Mouse (Mus musculus): ENCODE data around the gene Fbxl3.
A peak's percentile ranks its signal among the peaks of the same experiment; 100 is the strongest.

The Fbxl3 gene

GRCm38 (mm10) chr14:103099238-103099933 lies at the start of gene Fbxl3:
TSS of gene Fbxl3 (minus strand) at chr14:103099566.
- peak; percentile 92 for DNase-seq

- peak; percentile 37 for DNase-seq
These were observed 32.6 kb upstream of the Fbxl3 start for GRCm38 (mm10) chr14:103131991-103132390.

DNA sequence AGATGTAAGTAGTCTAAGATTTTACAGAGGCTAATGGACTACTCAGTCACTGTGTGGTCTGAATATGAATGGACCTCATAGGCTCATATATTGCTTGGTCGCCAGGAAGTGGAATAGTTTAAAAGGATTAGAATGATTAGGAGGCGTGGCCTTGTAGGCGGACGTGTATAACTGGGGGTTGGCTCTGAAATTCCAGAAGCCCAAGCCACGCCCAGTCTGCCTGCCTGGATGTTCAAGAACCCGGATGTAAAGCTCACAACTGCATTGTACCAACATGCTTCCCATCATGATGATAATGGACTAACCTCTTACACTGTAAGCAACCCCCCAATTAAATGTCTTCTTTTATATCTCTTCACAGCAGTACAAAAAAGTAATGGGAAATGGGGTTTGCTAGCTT lies 26.4 kb upstream of the Fbxl3 start:
- no peak for DNase-seq

DNA sequence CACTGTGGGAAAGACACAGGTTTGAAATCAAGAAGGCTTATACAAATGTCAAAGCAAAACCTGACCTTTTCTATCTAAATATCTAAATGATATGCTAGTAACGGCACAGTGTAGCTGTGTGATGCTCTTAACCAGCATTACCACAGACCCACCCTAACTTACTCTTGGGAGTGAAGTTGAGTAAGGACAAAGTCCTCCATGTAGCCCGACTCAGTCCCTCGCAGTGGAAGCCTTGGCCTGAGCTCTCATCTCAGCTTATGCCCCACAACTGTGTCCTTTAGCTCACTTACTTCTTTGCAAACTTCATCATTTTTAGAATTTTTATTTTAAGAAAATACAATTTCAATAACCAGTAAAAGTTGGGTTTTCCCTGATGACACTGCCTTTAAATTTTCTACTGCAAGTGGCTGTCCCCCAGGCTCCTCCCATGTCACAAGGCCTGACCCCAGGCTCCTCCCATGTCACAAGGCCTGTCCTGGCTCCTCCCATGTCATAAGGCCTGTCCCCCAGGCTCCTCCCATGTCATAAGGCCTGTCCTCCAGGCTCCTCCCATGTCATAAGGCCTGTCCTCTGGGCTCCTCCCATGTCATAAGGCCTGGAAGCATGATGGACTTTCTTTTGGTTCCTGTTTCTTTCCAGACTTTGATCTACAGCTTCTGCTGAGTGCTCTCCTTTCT lies 15.8 kb upstream of the Fbxl3 start:
- peak; percentile 24 for DNase-seq

- no peak for DNase-seq
These were observed 13.4 kb upstream of the Fbxl3 start for GRCm38 (mm10) chr14:103112606-103113363.

GRCm38 (mm10) chr14:103109971-103110370 lies 10.6 kb upstream of the Fbxl3 start:
- DNase-seq = no peak

DNA sequence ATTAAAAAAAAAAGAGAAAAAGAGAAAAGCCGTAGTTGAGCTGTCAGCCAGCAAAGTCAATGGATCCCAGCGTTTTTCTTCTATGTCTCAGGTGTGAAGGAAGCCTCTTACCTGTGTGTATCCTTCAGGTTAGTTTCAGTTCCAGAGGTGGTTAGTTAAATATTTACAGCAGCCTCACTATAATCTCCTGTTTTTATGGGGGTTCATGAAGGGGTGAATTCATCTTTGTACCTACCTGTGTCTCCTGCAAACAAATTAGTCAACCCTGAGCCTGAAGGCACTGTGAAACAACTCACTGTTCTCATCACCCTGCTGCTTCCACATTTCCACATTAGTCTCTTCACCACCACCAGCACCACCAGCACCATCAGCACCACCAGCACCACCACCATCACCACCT lies 6.9 kb upstream of the Fbxl3 start:
- no peak for DNase-seq

GRCm38 (mm10) chr14:103102731-103103335 lies 3.5 kb upstream of the Fbxl3 start:
- no peak for DNase-seq

DNA sequence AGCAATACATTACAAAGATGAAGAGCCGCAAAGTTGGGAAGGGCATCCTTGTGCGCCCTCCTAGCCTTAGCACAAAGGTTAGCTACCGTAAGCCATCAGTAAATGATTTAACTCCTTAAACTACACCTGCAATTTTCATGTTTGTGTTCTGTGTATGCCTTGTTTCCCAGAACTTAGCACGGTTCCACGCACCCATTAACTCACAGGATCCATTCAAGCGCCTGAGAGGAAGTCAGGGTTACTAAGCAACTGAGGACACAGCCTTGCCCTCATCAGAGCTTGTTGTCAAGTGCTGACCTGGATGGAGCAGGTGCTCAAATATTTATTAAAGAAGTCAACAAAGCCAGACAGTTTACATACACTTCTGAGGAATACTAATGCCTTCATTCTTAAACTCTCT lies 2.9 kb upstream of the Fbxl3 start:
- DNase-seq = peak; percentile 53

DNA sequence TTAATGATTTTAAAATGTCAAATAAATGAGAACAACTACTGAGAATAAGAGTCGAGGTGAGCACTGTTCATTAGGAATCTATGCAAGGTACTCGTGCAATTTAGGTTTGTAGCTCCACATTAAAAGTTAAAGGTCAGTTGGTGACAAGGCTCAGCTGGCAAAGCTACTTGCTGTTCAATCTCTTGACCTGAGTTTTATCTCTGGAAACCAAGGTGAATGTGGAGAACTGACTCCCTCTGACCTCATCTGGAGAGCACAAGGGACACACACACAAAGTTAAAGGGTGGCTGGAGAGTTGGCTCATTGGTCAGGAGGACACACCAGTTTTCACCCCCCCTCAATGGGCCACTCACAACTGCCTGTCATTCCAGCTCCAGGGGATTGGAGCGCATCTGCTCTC lies 1.8 kb upstream of the Fbxl3 start:
- peak; percentile 28 for DNase-seq

- no peak for DNase-seq
These were observed 930 bp upstream of the Fbxl3 start for GRCm38 (mm10) chr14:103100296-103100695.

DNA sequence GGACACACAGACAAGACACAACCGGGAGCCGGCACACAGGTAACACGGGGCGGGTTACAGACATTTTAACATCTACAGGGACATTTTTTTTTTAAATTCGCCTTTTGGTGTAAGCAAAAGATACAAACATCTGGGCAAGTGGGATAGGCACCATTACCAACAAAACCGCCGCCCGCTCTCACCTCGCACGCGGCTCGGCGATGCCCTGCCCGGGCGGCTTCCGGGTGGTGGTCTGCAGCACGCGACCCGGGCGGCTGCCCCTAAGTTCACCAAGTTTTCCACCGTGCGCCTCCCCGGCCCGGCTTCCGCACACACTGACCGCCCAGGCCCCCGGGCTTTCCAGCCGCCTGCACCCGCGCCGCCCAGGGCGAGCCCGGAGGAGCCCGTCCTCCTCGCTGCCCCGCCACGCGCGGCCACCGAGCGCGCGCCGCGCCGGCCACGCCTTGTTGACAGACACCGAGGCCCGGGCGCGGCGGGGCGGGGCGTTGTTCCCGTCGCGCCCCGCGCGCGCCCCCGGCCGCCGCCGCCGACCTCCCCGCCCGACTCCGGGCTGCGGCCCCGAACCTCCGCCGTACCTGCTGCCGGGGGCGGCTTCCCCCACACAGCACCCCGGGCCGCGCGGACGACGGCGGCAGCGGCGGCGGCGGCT lies 655 bp downstream of the Fbxl3 start:
- DNase-seq = peak; percentile 89

GRCm38 (mm10) chr14:103098213-103098586 lies 1.2 kb downstream of the Fbxl3 start:
- no peak for DNase-seq

DNA sequence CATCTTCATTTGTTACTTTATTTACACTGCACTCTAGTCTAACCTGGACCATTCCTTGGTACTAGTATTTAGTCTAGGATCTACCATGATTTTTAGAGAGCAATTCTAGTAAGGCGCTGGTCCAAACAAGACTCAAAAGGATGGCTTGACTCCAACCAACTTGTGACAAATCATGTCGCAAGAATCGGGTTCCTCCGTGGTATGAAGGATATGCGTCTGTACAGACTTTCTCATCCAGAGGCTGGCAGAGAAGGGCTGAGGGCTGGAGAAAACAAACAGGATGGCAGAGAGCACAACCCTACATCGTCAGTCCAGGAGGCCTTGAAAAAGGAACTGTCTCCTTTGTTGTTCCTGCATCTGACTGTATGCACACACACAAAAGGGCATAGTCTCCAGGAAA lies 2.7 kb downstream of the Fbxl3 start:
- DNase-seq = no peak

DNA sequence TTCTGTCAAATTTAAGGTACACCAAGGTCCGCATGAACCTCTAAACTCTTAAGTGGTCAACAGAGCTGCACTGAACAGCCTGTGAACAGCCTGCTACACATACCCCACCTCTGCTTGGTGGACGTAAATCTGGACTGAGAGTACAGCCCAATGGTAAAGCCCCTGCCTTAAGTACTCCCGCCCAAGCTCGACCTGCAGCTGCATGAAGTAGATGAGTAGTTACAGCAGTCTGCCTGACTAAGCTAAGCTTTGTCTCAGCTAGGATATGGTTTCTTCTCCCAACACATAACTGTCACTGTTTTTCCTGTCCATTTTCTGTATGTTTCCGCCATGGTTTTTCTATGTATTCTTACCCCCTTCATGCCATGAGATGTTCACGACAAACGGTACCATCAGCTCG lies 3.5 kb downstream of the Fbxl3 start:
- no peak for DNase-seq

GRCm38 (mm10) chr14:103095036-103095435 lies 4.3 kb downstream of the Fbxl3 start:
- DNase-seq = no peak

DNA sequence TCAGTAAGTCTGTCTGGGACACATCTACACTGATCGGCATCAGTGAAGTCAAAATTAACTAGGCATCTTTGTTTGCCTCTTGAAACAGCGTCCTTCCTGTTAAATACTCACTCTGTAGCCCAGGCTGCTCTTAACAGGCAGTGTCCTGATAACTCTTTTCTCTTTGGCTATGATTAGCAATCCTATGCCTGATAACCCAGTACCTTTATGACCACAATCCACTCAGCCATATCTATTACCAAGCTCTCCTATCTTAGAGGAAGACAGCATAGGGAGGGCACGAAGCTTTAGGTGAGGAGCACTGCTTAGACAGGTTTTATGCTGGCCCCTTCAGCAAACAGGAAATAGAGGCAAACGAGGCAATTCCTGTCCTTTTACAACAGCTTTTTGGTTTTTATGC lies 5.7 kb downstream of the Fbxl3 start:
- no peak for DNase-seq

DNA sequence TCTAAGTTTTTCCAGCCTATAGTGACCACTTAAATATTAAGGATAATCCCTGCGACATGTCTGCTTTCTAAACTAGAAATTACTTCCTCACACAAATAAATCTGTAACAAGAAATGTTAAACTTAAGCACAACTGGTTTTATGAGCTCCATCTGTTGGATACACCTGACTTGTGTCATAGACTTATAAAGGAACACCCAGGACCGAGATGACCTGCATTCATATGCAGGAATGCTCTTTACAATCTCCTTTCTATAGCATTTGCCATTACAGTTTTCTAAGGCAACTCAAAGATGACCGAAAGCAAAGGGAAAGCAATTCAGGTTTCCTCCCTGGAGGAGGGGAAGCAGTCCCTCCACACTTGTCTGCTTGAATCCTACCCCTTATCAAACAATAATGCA lies 6.1 kb downstream of the Fbxl3 start:
- DNase-seq = no peak

GRCm38 (mm10) chr14:103088624-103089023 lies 10.7 kb downstream of the Fbxl3 start:
- DNase-seq = peak; percentile 72

DNA sequence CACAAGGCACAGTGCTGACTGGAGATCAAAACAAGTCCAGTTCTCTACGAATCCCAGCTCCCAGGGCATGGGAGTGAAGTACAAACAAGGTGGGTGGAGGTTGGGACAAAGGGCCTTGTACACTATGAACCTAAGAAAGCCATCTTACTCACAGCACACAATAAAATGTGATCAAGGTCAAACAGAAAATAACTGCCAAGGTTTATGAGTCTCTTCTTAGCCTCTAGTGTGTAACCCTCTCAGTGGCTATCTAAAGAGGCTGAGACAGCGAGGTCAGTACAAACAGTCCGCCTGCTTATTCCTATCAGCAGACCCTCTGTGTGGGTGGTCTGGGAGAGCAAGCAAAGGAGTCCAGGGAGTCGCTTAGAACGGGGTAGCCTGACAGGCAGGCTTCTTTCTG lies 11.5 kb downstream of the Fbxl3 start:
- DNase-seq = no peak

GRCm38 (mm10) chr14:103086671-103087324 lies 12.6 kb downstream of the Fbxl3 start:
- DNase-seq = no peak

DNA sequence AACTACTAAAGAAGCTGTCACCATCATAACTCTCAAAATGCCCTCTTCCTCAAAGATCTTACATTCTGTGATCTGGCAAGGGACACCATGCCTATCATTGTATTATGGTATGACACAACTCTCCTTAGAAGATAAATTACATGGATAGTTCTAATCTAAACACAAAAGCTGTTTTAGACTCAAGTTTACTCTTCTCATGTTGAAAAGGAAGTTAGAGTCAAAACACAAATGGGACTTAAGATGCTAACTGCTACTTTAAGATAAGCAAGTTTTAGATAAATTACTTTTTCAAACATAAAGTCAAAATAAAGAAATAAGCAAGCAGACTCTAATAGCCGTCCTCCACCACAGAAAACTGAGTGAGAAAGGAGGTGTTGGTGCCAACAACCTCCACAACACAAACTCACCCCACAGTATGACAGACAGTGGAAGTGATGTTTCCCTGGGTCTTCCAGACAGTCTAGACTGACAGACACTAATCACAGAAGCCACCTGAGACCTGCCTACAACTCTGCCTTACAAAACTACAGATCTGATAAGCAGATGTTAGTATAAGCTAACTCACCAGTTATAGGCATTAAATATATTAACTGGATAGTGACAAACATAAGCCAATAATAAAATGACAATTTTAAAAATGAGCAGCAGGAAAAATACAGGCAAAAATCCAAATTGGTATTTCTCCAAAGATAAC lies 13.4 kb downstream of the Fbxl3 start:
- DNase-seq = no peak
